Mouse (Mus musculus) intestine, embryonic 14.5 days (tissue): ENCODE measurements around the gene Nfe2l1. TPM values are rescaled to one million over a fixed set of nuclear protein-coding genes. Genes with fewer than 3 reads are reported as not detected.

Experiments
- ATAC-seq: fragments of 200-750 bp; cut with Nextera tagmentation; replicated peaks from 2 replicates; pipeline ENCODE4 v1.8.0; 2017; ENCODE audit warnings: low read depth, moderate number of reproducible peaks, moderate TSS enrichment, moderate library complexity; ENCODE audit not compliant: low FRiP score, low TSS enrichment
- DNase-seq: peaks from one replicate; pipeline ENCODE4 v3.0.0-alpha.2; 2018; ENCODE audit warnings: low spot score
- H3K27ac ChIP-seq: fragments of 300-500 bp; sonication (generic); 2 replicates; pipeline ENCODE4 v1.5.1; 2014; ENCODE audit warnings: low read depth, mild to moderate bottlenecking, control low read depth
- H3K27me3 ChIP-seq: fragments of 300-500 bp; sonication (generic); replicated peaks from 2 replicates; pipeline ENCODE4 v1.6.1; 2014; ENCODE audit warnings: low read length, control low read depth; ENCODE audit not compliant: control insufficient read depth, insufficient read depth
- H3K36me3 ChIP-seq: fragments of 300-500 bp; sonication (generic); 2 replicates; pipeline ENCODE4 v1.6.1; 2014; ENCODE audit warnings: low read length, control low read depth; ENCODE audit not compliant: control insufficient read depth, insufficient read depth
- H3K4me1 ChIP-seq: fragments of 300-500 bp; sonication (generic); replicated peaks from 2 replicates; pipeline ENCODE4 v1.6.1; 2014; ENCODE audit warnings: low read length, control low read depth, mixed read lengths; ENCODE audit not compliant: control insufficient read depth, insufficient read depth
- H3K4me2 ChIP-seq: fragments of 300-500 bp; sonication (generic); 2 replicates; pipeline ENCODE4 v1.6.1; 2014; ENCODE audit warnings: low read length
- H3K4me3 ChIP-seq: fragments of 300-500 bp; sonication (generic); 2 replicates; pipeline ENCODE4 v1.5.1; 2014; ENCODE audit warnings: low read depth, low read length, control low read depth, mixed read lengths
- H3K9ac ChIP-seq: fragments of 300-500 bp; sonication (generic); 2 replicates; pipeline ENCODE4 v1.6.1; 2014; ENCODE audit warnings: mild to moderate bottlenecking, low read length
- H3K9me3 ChIP-seq: fragments of 300-500 bp; sonication (generic); 2 replicates; pipeline ENCODE4 v1.6.1; 2016; ENCODE audit warnings: low read length, control low read depth; ENCODE audit not compliant: control insufficient read depth
- WGBS: fragments of 180-500 bp; shearing (Covaris S2); extraction: QIAGEN DNeasy Blood & Tissue Kit; methylation state at CpG from one replicate; pipeline ENCODE4 v1.1.7; 2014; 5-methylcytosine and 5-hydroxymethylcytosine counted together
- polyA plus RNA-seq: library from polyadenylated mRNA; unstranded; fragments of >200 nt; fragmentation: Nextera tagmentation; extraction: Ambion mirVana; gene quantifications from 2 replicates; pipeline ENCODE4 v1.2.1, GENCODE M21; 2014

Nfe2l1 gene
- polyA plus RNA-seq, 1 experiment from 2014 or later = 36.0 TPM

DNA sequence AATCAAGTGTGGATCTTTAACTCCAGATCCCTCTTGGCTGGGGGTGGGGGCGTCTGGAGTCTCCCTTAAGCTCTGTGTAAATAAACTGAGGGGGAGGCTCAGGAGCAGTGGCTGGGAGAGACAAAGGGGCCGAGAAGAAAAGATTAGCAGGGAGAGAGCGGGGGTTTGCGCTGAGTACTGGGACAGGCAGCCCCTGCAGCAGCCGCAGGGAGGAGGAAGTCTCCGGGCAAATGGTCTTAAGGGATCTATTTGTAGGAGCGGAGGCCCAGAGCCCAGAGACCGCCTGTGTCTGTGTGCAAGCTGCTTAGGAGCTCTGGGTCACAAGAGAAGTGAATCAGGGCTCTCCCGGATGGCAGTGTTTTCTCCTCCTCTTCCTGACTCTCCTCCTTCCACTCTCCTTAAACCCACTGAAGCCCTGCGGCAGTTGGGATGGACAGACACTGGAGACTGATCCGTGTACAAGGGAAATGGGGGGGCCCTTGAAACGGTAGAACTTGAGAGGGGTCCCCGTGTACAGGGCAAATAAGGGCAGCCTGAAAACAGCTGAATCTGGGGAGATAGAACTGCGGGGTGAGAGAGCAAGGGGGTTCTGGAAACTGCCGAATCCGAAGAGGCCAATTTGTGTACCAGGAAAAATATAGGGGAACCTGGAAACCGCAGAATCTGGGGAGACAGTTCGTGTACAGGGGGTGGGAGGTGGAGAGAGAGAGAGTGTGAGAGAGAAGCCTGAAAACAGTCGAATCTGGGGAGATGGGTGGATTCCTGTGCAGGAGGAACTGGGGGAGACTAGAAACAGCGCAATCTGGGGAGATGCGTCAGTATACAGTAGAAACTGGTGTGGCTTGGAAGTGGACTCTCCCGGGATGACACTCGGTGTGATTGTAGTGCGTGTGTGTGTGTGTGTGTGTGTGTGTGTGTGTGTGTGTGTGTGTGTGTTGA, 42.9 kb upstream of the Nfe2l1 start:
- Histone ChIP-seq H3K9me3 (no peaks in the 10 kb centered on the region), H3K27me3 (0 out of 2 replicates have a peak, but pooled peaks cover 5% of the 10 kb centered on the region), H3K27ac (peak overlapping the region; percentile 82), H3K4me1 (peaks cover 35% of the 10 kb centered on the region), H3K4me2 (peak overlapping the region; percentile 30), H3K9ac (peak overlapping the region; percentile 21; the same call in 1 of the 2 replicates), H3K36me3 (no peaks in the 10 kb centered on the region), H3K4me3 (no peak overlapping the region)
- WGBS = 10% methylated on average over 24 of the region's 24 CpGs
- DNase-seq = peak; percentile 69
- ATAC-seq = peak; percentile 28; the same call in 1 of the 2 replicates

- peak; percentile 89 for DNase-seq
- Histone ChIP-seq H3K9me3 (no peaks in the 10 kb centered on the region), H3K36me3 (no peaks in the 10 kb centered on the region), H3K27me3 (no peaks in the 10 kb centered on the region), H3K9ac (no peak overlapping the region), H3K27ac (no peak overlapping the region), H3K4me2 (no peak overlapping the region), H3K4me3 (no peak overlapping the region), H3K4me1 (peaks cover under 1% of the 10 kb centered on the region)
- WGBS = 11% methylated on average over 5 of the region's 5 CpGs
- peak; percentile 51; the same call in 1 of the 2 replicates for ATAC-seq
These were observed 37.4 kb upstream of the Nfe2l1 start for GRCm38 (mm10) chr11:96867149-96867548.

DNA sequence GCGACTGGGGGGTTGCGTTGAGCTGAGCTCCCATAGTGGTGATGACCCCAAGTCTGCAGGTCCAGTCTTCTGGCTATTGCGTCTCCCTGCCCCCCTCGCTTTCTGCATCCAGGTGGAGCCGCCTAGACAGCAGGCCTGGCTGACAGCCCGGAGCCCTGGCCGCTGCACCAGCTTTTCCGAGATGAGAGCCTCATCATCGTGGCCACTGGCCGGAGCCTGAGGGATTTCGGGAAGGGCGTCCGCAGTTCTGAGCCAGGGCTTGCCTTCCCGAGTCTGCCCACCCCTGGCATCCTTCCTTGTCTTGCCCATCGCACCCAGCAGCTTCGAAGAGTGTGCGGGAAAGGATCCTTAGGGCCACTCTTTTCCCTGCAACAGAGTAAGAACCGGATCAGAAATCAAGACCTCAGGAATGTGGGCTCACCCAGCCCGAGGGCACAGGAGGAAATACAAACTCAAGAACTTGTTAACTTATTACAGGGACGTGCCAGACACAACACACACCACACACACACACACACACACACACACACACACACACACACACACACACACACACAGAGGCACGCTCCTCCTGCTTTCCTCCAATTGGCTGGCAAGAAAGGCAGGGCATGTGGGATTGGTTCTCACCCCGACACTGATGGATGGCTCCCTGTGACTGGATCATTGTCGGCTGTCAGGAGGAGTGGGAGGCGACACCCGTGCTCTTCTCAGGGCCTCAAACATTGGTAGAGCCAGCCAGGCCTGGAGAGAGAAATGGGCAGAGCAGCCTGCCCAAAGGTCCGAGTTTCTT, 33.6 kb upstream of the Nfe2l1 start:
- WGBS = 21% methylated on average over 26 of the region's 26 CpGs
- H3K9me3 ChIP-seq = no peaks in the 10 kb centered on the region
- H3K27ac ChIP-seq = no peak overlapping the region
- no peak for DNase-seq
- no peak overlapping the region for H3K9ac ChIP-seq
- peak overlapping the region; percentile 3; the same call in 1 of the 2 replicates for H3K4me2 ChIP-seq
- no peaks in the 10 kb centered on the region for H3K36me3 ChIP-seq
- ATAC-seq = no peak
- H3K27me3 ChIP-seq = no peaks in the 10 kb centered on the region
- peaks cover 11% of the 10 kb centered on the region for H3K4me1 ChIP-seq
- no peak overlapping the region for H3K4me3 ChIP-seq

DNA sequence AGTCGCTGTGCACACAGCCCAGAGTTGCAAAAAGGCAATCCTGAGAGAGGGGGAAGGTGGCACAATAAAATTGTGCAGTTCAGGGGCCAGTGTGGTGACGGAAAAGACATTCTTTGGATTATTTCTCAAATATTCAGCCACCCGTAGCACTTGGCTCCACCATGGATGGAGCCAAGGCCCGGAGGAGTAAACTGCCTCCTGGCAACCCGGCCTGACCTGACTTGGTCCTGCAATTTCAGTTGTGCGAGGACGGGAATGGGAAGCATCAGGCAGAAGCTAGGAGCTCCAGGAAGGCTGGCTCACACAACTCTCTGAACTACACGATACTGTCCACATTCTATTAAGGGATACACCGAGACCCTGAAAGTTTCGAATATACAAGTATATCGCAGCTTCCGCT, 32.8 kb upstream of the Nfe2l1 start:
- Histone ChIP-seq H3K27me3 (no peaks in the 10 kb centered on the region), H3K4me1 (peaks cover 11% of the 10 kb centered on the region), H3K9me3 (no peaks in the 10 kb centered on the region), H3K4me2 (peak overlapping the region; percentile 92), H3K36me3 (no peaks in the 10 kb centered on the region), H3K9ac (no peak overlapping the region), H3K4me3 (no peak overlapping the region), H3K27ac (no peak overlapping the region)
- 75% methylated on average over 12 of the region's 12 CpGs for WGBS
- ATAC-seq (no peak), DNase-seq (no peak)

DNA sequence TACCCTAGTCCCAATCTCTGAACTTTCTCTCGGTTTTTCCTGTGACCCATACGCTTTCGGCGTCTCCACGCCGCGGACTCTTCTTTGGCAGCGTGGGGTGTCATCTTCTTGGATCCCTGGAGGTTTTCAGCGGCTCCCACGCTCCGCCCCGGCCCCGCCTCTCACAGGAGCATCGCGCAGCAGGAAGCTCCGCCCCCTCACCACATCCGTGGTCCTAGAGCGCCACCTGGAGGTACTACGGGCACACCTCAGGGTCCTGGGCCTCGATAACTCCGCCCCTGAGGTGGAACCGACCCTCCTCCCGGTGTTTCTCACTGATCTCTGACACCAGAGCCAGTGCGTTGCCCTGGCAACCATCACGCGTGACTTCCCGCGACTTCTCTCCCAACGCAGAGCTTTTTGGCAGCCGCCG, 32.1 kb upstream of the Nfe2l1 start:
- under 1% methylated on average over 31 of the region's 31 CpGs for WGBS
- DNase-seq (peak; percentile 99), ATAC-seq (peak; percentile 77)
- no peaks in the 10 kb centered on the region for H3K27me3 ChIP-seq
- H3K27ac ChIP-seq = no peak overlapping the region
- peak overlapping the region; percentile 35; the same call in 1 of the 2 replicates for H3K9ac ChIP-seq
- H3K9me3 ChIP-seq = no peaks in the 10 kb centered on the region
- peaks cover 11% of the 10 kb centered on the region for H3K4me1 ChIP-seq
- H3K36me3 ChIP-seq = no peaks in the 10 kb centered on the region
- H3K4me2 ChIP-seq = peak overlapping the region; percentile 92
- H3K4me3 ChIP-seq = peak overlapping the region; percentile 42

DNA sequence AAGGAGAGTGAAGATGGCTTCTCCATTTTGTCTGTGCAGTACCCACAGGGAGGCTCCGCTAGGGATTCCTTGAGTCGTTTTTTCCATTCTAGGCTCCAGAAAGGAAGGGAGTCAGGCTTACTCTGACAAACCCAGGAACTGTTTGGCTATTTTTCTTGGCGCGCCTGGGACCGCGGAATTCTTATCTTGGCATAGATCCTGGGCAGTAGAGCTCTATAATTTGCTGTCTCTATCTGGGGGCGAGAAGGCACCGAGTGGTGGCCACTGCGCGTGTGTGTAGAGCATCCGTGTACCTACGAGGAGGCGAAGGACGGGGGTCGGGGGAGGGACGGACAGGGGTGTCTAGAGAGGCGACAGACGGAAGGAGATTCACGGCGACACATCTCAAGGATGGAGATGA, 31.7 kb upstream of the Nfe2l1 start:
- H3K9me3 ChIP-seq = no peaks in the 10 kb centered on the region
- peak; percentile 20 for ATAC-seq
- H3K4me1 ChIP-seq = peaks cover 11% of the 10 kb centered on the region
- no peaks in the 10 kb centered on the region for H3K27me3 ChIP-seq
- DNase-seq = no peak
- no peak overlapping the region for H3K27ac ChIP-seq
- no peaks in the 10 kb centered on the region for H3K36me3 ChIP-seq
- 2% methylated on average over 20 of the region's 20 CpGs for whole genome bisulfite sequencing
- H3K9ac ChIP-seq = peak overlapping the region; percentile 35; the same call in 1 of the 2 replicates
- peak overlapping the region; percentile 92 for H3K4me2 ChIP-seq
- peak overlapping the region; percentile 42 for H3K4me3 ChIP-seq

DNA sequence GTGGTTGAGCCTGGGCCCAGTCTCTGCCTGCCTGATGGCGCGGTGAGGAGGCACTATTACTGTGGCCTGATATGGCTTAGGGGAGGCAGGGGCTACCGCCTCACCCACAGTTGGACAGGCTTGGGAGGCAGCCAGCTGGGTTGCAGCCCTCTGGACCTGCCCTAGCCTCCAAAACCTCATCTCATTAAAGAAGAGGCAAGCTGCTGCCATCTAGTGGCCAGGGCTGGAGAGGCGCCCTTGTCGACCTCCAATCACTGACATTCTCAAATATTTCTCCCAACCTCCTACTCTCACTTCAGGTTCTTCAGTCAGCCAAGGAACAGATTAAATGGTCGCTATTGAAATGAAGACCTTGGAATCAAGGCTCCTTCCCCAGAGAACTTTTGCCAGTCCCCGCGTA, 30.8 kb upstream of the Nfe2l1 start:
- Histone ChIP-seq H3K27ac (no peak overlapping the region), H3K4me2 (no peak overlapping the region; the same call in 1 of the 2 replicates), H3K4me3 (no peak overlapping the region), H3K9ac (no peak overlapping the region), H3K9me3 (no peaks in the 10 kb centered on the region), H3K27me3 (no peaks in the 10 kb centered on the region), H3K36me3 (no peaks in the 10 kb centered on the region), H3K4me1 (peaks cover 11% of the 10 kb centered on the region)
- ATAC-seq (peak; percentile 29), DNase-seq (peak; percentile 94)
- WGBS = 5% methylated on average over 8 of the region's 8 CpGs

- H3K4me3 ChIP-seq = no peak overlapping the region
- H3K4me1 ChIP-seq = peaks cover 11% of the 10 kb centered on the region
- H3K36me3 ChIP-seq = no peaks in the 10 kb centered on the region
- ATAC-seq (no peak), DNase-seq (no peak)
- H3K9ac ChIP-seq = no peak overlapping the region
- WGBS = 85% methylated on average over 4 of the region's 4 CpGs
- no peaks in the 10 kb centered on the region for H3K9me3 ChIP-seq
- H3K4me2 ChIP-seq = no peak overlapping the region
- no peak overlapping the region for H3K27ac ChIP-seq
- H3K27me3 ChIP-seq = no peaks in the 10 kb centered on the region
These were observed 29.9 kb upstream of the Nfe2l1 start for GRCm38 (mm10) chr11:96859635-96860034.
